Mouse (Mus musculus) gastrocnemius, adult 8-10 months (tissue): Measurements from ENCODE around the gene Gprc5c. TPM values are rescaled to one million over a fixed set of nuclear protein-coding genes. Genes with fewer than 3 reads are reported as not detected.

Experiments used
- DNase-seq, 2 experiments: peaks; one replicate each; pipeline ENCODE4 v3.0.0; 2022; ENCODE audit warnings: low spot score in 2 of 2
- total RNA-seq, 4 experiments: library from RNA; stranded (reverse); gene quantifications; 2 replicates each; pipeline ENCODE4 v1.2.4; 2022

Gprc5c gene
- total RNA-seq = 10 to 100 TPM; 31.9 to 49.5 (median 39.2) TPM

DNA sequence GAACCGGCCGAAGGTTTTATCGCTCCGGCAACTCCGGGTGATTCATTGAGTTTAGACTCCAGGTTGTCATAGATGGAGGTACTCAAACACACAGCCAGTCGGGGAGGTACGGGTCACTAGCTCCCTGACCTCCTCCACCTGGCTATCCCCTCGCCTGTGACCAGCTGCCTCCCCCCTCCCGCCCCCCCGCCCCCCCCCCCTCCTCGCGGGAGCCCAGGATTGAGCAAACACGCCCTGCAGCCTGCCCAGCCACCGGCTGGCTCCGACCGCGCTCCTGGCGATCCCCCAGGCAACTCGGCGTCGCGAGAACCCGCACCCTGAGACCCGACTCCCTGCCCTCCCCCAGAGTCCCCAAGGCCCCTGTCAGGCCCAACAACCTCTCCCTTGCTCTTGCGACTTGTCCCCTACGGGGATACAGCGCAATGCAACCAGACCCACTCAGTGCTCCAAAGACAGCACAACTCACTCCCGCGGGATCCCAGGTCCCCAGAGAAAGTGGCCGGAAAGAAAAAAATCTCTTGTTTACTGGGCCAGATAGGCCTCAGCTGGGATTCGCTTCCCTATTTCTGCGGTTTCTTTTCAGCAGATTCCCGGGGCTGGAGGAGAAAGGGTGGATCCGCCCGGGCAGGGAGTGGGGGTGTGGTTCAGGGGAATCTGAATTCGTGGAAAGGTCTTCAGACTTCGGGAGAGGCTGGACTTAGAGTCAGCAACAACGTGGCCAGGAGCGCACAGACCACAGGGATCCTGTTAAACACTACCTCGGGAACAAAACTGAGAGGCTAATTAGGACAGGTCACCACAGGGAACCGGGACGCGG is at the start of gene Gprc5c:
Gene Gprc5c, plus strand, starts transcription at position 701 of the 817 bp plus-strand sequence.
- DNase-seq = peak; percentile 67 to 78

DNA sequence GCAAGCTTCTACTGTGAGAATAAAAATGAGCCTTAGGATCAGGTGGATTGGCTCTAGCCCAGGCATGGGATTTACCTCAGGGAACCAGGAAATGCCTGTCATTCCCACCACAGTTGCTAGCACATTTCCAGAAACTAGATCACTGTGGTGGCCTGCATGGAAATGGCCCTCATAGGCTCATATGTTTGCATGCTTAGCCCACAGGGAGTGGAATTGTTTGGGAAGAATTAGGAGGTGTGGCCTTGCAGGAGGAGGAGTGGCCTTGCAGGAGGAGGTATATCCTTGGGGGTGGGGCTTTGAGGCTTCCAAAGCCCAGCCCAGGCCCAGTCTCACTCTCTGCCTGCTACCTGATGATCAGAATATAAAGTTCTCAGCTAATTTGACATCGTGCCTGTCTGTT is 49.0 kb upstream of the Gprc5c start:
- DNase-seq = no peak

- DNase-seq = no peak
Observed at GRCm38 (mm10) chr11:114802540-114803267, 48.2 kb upstream of the Gprc5c start.

- DNase-seq = no peak
Observed at GRCm38 (mm10) chr11:114803990-114804389, 47.0 kb upstream of the Gprc5c start.

DNA sequence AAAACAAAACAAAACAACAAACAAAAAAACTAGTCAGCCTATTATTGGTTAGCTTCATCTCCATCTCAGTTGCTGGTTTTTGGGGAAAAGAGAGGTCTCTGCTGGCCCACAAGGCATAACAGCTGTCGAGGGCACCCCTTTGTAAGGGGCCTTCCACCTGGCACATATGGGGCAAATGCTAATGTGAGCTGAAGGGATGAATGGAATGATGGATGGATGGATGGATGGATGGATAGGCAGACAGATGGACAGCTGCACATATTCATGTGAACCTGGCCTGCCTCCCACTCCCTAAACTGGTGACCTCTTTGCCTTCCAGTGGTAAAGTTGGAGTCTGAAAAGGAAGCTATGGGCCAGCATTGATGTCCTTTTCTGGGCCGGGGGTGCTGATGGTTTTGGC is 43.9 kb upstream of the Gprc5c start:
- no peak for DNase-seq

- no peak for DNase-seq
Observed at GRCm38 (mm10) chr11:114807686-114808427, 43.1 kb upstream of the Gprc5c start.

DNA sequence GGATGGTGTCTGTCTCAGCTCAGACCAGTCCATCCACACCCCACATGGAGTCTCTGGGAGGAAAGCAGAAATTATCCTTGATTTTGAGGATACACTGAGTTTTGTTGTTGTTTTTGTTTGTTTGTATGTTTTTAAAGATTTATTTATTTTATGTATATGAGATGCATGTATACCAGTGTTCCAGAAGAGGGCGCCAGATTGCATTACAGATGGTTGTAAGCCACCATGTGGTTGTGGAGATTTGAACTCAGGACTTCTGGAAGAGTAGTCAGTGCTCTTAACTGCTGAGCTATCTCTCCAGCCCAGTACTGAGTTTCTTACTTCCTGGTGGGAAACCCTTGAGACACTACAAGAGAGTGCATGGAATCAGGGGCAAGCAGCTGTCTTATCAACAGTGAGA is 41.6 kb upstream of the Gprc5c start:
- DNase-seq = no peak

- no peak for DNase-seq
Observed at GRCm38 (mm10) chr11:114810344-114810743, 40.6 kb upstream of the Gprc5c start.

GRCm38 (mm10) chr11:114812731-114813240 is 38.2 kb upstream of the Gprc5c start:
- peak; percentile 77 to 78 for DNase-seq

GRCm38 (mm10) chr11:114814873-114815592 is 35.9 kb upstream of the Gprc5c start:
- peak in 1 of 2 experiments; percentile 50 for DNase-seq

DNA sequence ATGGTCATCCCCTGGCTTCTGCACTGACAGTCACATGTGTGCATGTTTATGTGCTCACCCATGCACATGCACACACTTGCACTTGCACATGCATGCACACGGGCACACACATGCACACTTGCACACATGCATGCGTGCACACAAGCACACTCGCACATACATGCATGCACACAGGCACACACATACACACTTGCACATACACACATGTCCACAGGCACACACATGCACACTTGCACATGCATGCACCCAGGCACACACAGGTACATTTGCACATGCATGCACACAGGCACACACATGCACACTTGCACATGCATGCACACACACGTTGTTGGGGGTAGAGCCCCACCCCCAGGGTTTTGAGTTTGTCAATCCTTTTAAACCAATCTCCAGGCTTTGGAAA is 34.0 kb upstream of the Gprc5c start:
- DNase-seq = no peak

DNA sequence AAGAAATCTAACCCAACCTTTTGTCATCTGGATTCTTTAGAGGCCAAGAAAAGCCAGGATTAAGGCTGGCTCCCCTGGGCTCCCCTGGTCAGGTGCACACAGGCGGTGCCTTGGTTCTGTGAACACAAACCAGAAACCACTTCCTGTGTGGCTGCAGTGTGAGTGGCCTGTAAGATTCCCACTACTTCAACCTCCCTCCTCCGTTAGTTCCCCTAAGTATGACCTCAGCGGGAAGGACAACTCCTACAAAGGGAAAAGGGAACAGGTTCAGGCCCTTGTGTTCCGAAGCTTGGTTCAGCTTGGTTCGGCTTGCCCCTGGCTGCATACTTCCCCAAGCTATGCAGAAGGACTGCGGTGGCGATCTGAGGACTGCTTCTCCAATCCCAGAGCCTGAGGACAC is 32.8 kb upstream of the Gprc5c start:
- DNase-seq = no peak

GRCm38 (mm10) chr11:114819110-114819509 is 31.8 kb upstream of the Gprc5c start:
- DNase-seq = no peak

- DNase-seq = no peak
Observed at GRCm38 (mm10) chr11:114820444-114820843, 30.5 kb upstream of the Gprc5c start.

- no peak for DNase-seq
Observed at GRCm38 (mm10) chr11:114821325-114821724, 29.6 kb upstream of the Gprc5c start.

DNA sequence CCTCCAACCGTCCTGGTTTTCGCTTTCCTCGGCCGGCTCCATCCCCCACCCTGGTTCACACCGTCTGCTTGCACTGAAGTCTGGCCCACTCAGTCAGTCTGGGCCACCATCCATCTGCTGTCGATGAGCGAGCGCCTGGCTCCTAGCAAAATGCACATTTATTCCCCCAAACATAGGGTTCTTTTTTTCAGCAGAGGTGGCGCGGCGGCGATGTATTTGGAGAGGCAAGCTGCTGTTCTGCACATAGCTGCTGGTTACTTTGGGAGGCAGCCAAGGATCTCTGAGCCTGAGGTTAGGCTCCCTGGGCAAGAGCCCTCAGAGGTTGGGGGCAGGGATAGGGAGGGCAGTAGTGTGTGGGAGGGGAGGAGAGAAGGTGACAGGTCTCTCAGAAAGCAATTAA is 28.2 kb upstream of the Gprc5c start:
- peak; percentile 35 to 57 for DNase-seq

DNA sequence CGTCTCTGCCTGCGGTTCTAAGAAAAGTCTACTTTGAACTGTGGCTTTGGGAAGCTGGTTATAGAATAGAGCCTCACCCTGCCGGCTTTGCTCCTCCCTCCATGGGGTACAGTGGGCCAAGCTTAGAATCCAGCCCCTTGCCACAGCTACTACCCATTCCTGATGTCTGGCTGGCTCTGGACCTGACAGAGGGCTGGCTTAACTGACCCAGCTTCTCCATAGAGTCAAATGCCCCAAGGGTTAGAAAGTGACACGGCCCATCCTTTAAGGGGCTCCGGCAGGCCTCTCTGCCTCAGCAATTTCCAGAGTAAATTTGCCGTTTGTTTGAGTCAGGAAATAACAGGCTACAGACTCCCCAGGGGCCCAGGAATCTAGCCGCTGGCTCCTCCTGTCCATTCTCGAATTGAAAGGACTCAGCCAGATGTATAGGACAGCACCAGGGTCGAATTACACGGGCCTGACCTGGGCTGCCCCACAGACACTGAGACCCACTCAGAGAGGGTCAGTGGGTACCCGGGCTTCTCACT is 27.7 kb upstream of the Gprc5c start:
- no peak for DNase-seq

- no peak for DNase-seq
Observed at GRCm38 (mm10) chr11:114826686-114827085, 24.3 kb upstream of the Gprc5c start.

- DNase-seq = peak; percentile 62 to 79
Observed at GRCm38 (mm10) chr11:114829499-114830432, 21.2 kb upstream of the Gprc5c start.

DNA sequence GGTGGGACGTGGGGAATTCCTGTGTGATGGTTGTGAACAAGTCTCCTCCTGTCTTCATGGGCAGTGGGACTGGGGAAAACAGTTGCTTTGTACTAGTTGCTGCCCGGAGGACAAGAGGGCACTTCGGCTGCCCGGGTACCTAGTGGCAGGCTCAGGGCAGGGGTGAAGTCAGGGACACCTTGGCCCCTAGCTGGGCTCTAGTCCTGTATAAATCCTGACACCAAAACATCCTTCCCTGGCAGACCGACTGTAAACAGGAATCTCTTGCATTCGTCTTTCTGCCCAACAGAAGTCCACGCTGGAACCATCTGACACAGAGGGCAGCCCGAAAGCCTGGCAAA is 20.5 kb upstream of the Gprc5c start:
- peak in 1 of 2 experiments; percentile 44 for DNase-seq
